28 mouse cellular contexts compared by ENCODE assay signal in genomic region chr3:105794309-105794708, GRCm38 (mm10).
"Had no signal": no experiment of that assay in that cellular context is flagged by ENCODE, and none has a peak within 500 bp of the region (broad histone marks: within the 10 kb centered on the region; RNA-seq: fewer than 3 reads in every experiment).

No protein-coding gene starts in this region.

- ATAC-seq: forebrain, embryonic 13.5 days; forebrain, embryonic 14.5 days; forebrain, embryonic 15.5 days; forebrain, embryonic 16.5 days; forebrain, postnatal 0 days had no signal

- DNase-seq: cerebellum, adult 8-10 months; cerebellum, adult 9-10 months; cerebellum, adult 9-11 months; cerebellum, postnatal 10 days; cerebellum, postnatal 14 days; cerebellum, postnatal 25 days; cerebellum, postnatal 36 days; embryo, embryonic 11 days; forebrain, postnatal 0 days; gastrocnemius, adult 2 months; gastrocnemius, postnatal 10 days; gastrocnemius, postnatal 14 days; gastrocnemius, postnatal 25 days; gastrocnemius, postnatal 36 days; heart, adult 11 months; heart, adult 18-20 months; heart, adult 2 months had no signal

- H3K36me3 ChIP-seq: embryonic facial prominence, embryonic 12.5 days; embryonic facial prominence, embryonic 15.5 days; forebrain, embryonic 12.5 days; forebrain, embryonic 15.5 days had no signal

- H3K27me3 ChIP-seq: embryonic facial prominence, embryonic 12.5 days; embryonic facial prominence, embryonic 13.5 days; embryonic facial prominence, embryonic 15.5 days; forebrain, embryonic 12.5 days; forebrain, embryonic 13.5 days; forebrain, embryonic 15.5 days had no signal

- H3K9me3 ChIP-seq: embryonic facial prominence, embryonic 10.5 days; embryonic facial prominence, embryonic 12.5 days; embryonic facial prominence, embryonic 13.5 days; embryonic facial prominence, embryonic 15.5 days; forebrain, embryonic 10.5 days; forebrain, embryonic 12.5 days; forebrain, embryonic 13.5 days; forebrain, embryonic 15.5 days had no signal

- H3K4me2 ChIP-seq: embryonic facial prominence, embryonic 12.5 days; embryonic facial prominence, embryonic 13.5 days; embryonic facial prominence, embryonic 15.5 days; forebrain, embryonic 12.5 days; forebrain, embryonic 13.5 days; forebrain, embryonic 15.5 days had no signal

- H3K9ac ChIP-seq: embryonic facial prominence, embryonic 12.5 days; embryonic facial prominence, embryonic 13.5 days; embryonic facial prominence, embryonic 15.5 days; forebrain, embryonic 12.5 days; forebrain, embryonic 13.5 days; forebrain, embryonic 15.5 days; forebrain, postnatal 0 days had no signal

- H3K27ac ChIP-seq: embryonic facial prominence, embryonic 10.5 days; embryonic facial prominence, embryonic 12.5 days; embryonic facial prominence, embryonic 13.5 days; embryonic facial prominence, embryonic 15.5 days; forebrain, embryonic 10.5 days; forebrain, embryonic 12.5 days; forebrain, embryonic 13.5 days; forebrain, embryonic 15.5 days; gastrocnemius, adult 2 months; heart, adult 2 months had no signal

- H3K4me3 ChIP-seq: embryonic facial prominence, embryonic 10.5 days; embryonic facial prominence, embryonic 12.5 days; embryonic facial prominence, embryonic 13.5 days; embryonic facial prominence, embryonic 15.5 days; erythroblast, embryonic 14.5 days; forebrain, embryonic 10.5 days; forebrain, embryonic 12.5 days; forebrain, embryonic 13.5 days; forebrain, embryonic 15.5 days; gastrocnemius, adult 2 months; heart, adult 2 months had no signal
